In the genomic region with DNA sequence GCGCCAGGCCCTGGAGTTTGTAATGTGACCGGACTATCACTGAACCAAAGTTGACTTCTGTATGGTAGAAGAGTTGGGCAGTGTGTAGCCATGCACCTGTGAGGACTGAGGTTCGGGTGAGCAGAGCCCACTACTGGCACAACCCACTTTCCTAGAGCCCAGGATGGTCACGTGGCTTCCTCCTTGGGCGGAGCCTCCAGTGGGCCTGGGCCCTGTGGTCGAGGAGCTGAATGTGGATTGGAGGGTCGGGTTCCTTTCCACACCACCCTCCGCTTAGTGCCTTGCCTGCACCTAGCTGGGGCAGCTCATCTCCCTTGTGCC, we compare ENCODE assay signal across 8 mouse cellular contexts. TPM values are rescaled to one million over a fixed set of nuclear protein-coding genes. Genes with fewer than 3 reads are reported as not detected.
DNase-seq lines count a peak whose midpoint lies in the region; ATAC-seq and TF ChIP-seq lines count a peak whose summit lies in the region.

No protein-coding gene starts in this region.

- peak overlapping the region; percentile 91 for H3K27ac ChIP-seq in cerebellum, adult 2 months (ENCODE audit: insufficient read depth, low read length)
- peak overlapping the region; percentile 98 for H3K27ac ChIP-seq in lung, embryonic 14.5 days (ENCODE audit: low read depth)

- peak overlapping the region; percentile 78 for H3K4me3 ChIP-seq in G1E (ENCODE audit: low read depth, low read length)
- H3K4me3 ChIP-seq in cerebellum, adult 2 months (replicated peaks; ENCODE audit: insufficient read depth, low read depth, low read length) = peak overlapping the region; percentile 60
- H3K4me3 ChIP-seq in lung, embryonic 14.5 days (ENCODE audit: low read depth, low read length) = peak overlapping the region; percentile 65

- WGBS in cerebellum, adult 2 months = under 1% methylated on average over 8 of the region's 8 CpGs
- 1% methylated on average over 8 of the region's 8 CpGs for WGBS in lung, embryonic 14.5 days

- peak; percentile 89 for ATAC-seq in G1E (ENCODE audit: extremely low read depth, insufficient number of reproducible peaks, low FRiP score, poor library complexity, severe bottlenecking)
- ATAC-seq in hematopoietic stem cell, adult 5-6 weeks (replicated peaks in 1 of 2; ENCODE audit: insufficient read depth in 1 of 2, low FRiP score in 2 of 2, low TSS enrichment in 1 of 2, low read depth in 1 of 2, poor library complexity in 2 of 2, severe bottlenecking in 2 of 2) = peak; percentile 84
- peak; percentile 89 for ATAC-seq in lung, embryonic 14.5 days (ENCODE audit: insufficient read depth)
- ATAC-seq in neutrophil, adult 5-6 weeks (ENCODE audit: extremely low read depth, insufficient number of reproducible peaks, low FRiP score, poor library complexity, severe bottlenecking) = peak; percentile 45

- TF ChIP-seq POLR2A in cerebellum, adult 2 months (IDR thresholded peaks at IDR 0.05; ENCODE audit: borderline replicate concordance, insufficient read depth, low read length) = peak; percentile 66; the same call in 1 of the 2 replicates

- TF ChIP-seq CTCF in G1E (IDR thresholded peaks at IDR 0.05; ENCODE audit: low read depth, low read length) = no peak
- TF ChIP-seq CTCF in cerebellum, adult 2 months (IDR thresholded peaks at IDR 0.05; ENCODE audit: borderline replicate concordance, insufficient read depth, low read depth, low read length) = no peak; the same call in 1 of the 2 replicates
- no peak for TF ChIP-seq CTCF in lung, embryonic 14.5 days (IDR thresholded peaks at IDR 0.05; ENCODE audit: low read depth)

- H3K4me2 ChIP-seq in lung, embryonic 14.5 days = peak overlapping the region; percentile 99

- peaks cover 80% of the 10 kb centered on the region for H3K36me3 ChIP-seq in G1E (replicated peaks)
- H3K36me3 ChIP-seq in lung, embryonic 14.5 days (ENCODE audit: insufficient read depth) = peaks cover 56% of the 10 kb centered on the region

- H3K9me3 ChIP-seq in G1E (replicated peaks) = no peaks in the 10 kb centered on the region
- no peaks in the 10 kb centered on the region for H3K9me3 ChIP-seq in lung, embryonic 14.5 days (ENCODE audit: low read depth, low read length)

- H3K27me3 ChIP-seq in G1E (ENCODE audit: insufficient read depth, low read length) = no peaks in the 10 kb centered on the region
- no peaks in the 10 kb centered on the region for H3K27me3 ChIP-seq in cerebellum, adult 2 months (ENCODE audit: control insufficient read depth, insufficient read depth, low read length)
- no peaks in the 10 kb centered on the region for H3K27me3 ChIP-seq in lung, embryonic 14.5 days (ENCODE audit: insufficient read depth, low read length)

- peak; percentile 97 for DNase-seq in G1E (ENCODE audit: low spot score)
- DNase-seq in cerebellum, adult 2 months = peak; percentile 84 to 86
- peak; percentile 85 for DNase-seq in forelimb bud, embryonic 11.5 days (ENCODE audit: low read depth, low spot score)
- peak; percentile 84 to 86 for DNase-seq in layer of hippocampus, adult 8-10 months (ENCODE audit: low spot score in 2 of 2)
- peak; percentile 90 for DNase-seq in lung, embryonic 14.5 days
- DNase-seq in testis, postnatal 14 days (ENCODE audit: low spot score) = peak; percentile 89

- peaks cover 62% of the 10 kb centered on the region for H3K4me1 ChIP-seq in G1E (ENCODE audit: insufficient read depth, low read depth, low read length)
- H3K4me1 ChIP-seq in cerebellum, adult 2 months (ENCODE audit: control insufficient read depth, insufficient read depth, low read length) = peaks cover 52% of the 10 kb centered on the region
- no peaks in the 10 kb centered on the region for H3K4me1 ChIP-seq in lung, embryonic 14.5 days (ENCODE audit: insufficient read depth)

- peak overlapping the region; percentile 79 for H3K9ac ChIP-seq in lung, embryonic 14.5 days

RNA-seq across cellular contexts. Expression of gene Fbxl22, which starts 2.1 kb away (rescaled TPM):
- total RNA-seq in G1E (2014; fragmentation: Nextera tagmentation) = not detected in 2 replicates
- 0.44 and 0.64 TPM in 2 replicates for total RNA-seq in G1E (2017)
- 0.10 and 0.15 TPM in 2 replicates for polyA plus RNA-seq in G1E (2012)
- polyA plus RNA-seq in cerebellum, adult 2 months (2012; rRNA removed) = 3.2 and 3.4 TPM in 2 replicates
- total RNA-seq in hematopoietic stem cell, adult 5-6 weeks (2017) = 2.1 and 2.3 TPM in 2 replicates
- total RNA-seq in layer of hippocampus, adult 8-10 months (2022) = under 1 TPM; 0.16 to 0.39 (median 0.23) TPM
- 6.1 and 7.2 TPM in 2 replicates for polyA plus RNA-seq in lung, embryonic 14.5 days (2014; fragmentation: Nextera tagmentation; extraction: Ambion mirVana)
- total RNA-seq in neutrophil, adult 5-6 weeks (2017) = 5.1 and 5.5 TPM in 2 replicates

Comparison
In these comparisons a context has a peak if more than half of its experiments do, and no peak if none do; other contexts are left out.
1. Peak in every context shown above with its lines: DNase-seq, ATAC-seq, H3K4me3 ChIP-seq and H3K27ac ChIP-seq.